Mouse (Mus musculus) CH12.LX (cell line): ENCODE measurements around the gene Tnfrsf19. TPM values are rescaled to one million over a fixed set of nuclear protein-coding genes. Genes with fewer than 3 reads are reported as not detected.

Experiments used
- DNase-seq: peaks from one replicate; pipeline ENCODE4 v3.0.0-alpha.2; 2013; ENCODE audit errors: extremely low read depth
- H3K27ac ChIP-seq: 2 replicates; pipeline ENCODE4 v1.5.1; 2012; ENCODE audit warnings: low read depth, mild to moderate bottlenecking, control low read depth, moderate library complexity; ENCODE audit not compliant: insufficient read depth
- H3K27me3 ChIP-seq: replicated peaks from 2 replicates; pipeline ENCODE3; 2012; ENCODE audit warnings: inconsistent platforms
- H3K36me3 ChIP-seq, 2 experiments: replicated peaks in 1 of 2; 2 replicates each; pipeline versions ENCODE3 to v1.6.1; 2012; ENCODE audit warnings: inconsistent platforms in 1 of 2, low read length in 1 of 2, mild to moderate bottlenecking in 1 of 2, mixed read lengths in 1 of 2, moderate library complexity in 1 of 2; ENCODE audit not compliant: control insufficient read depth in 1 of 2, insufficient read depth in 1 of 2
- H3K4me1 ChIP-seq, 2 experiments: 2 replicates each; pipeline ENCODE4 v1.6.1; 2012; ENCODE audit warnings: inconsistent platforms in 1 of 2, moderate library complexity in 1 of 2; ENCODE audit not compliant: insufficient read depth in 2 of 2, control insufficient read depth in 1 of 2
- H3K4me2 ChIP-seq: 2 replicates; pipeline ENCODE4 v1.6.1; 2012; ENCODE audit warnings: low read depth, mild to moderate bottlenecking, control low read depth; ENCODE audit not compliant: poor library complexity, insufficient read depth, severe bottlenecking
- H3K4me3 ChIP-seq, 3 experiments: fragments of 150-350 bp in 1 of 3; sonication (generic) in 1 of 3; replicated peaks in 1 of 3; 2 replicates each; pipeline versions ENCODE3 to v1.5.1; 2011 to 2012; ENCODE audit warnings: low read depth in 2 of 3, low read length in 2 of 3, mild to moderate bottlenecking in 2 of 3, moderate library complexity in 2 of 3, control low read depth in 1 of 3, improper control_type of control experiment in 1 of 3, inconsistent platforms in 1 of 3, mixed read lengths in 1 of 3; ENCODE audit not compliant: poor library complexity in 1 of 3
- H3K79me2 ChIP-seq: replicated peaks from 2 replicates; pipeline ENCODE4 v1.6.1; 2012; ENCODE audit warnings: mild to moderate bottlenecking, moderate library complexity; ENCODE audit not compliant: control insufficient read depth, poor library complexity, insufficient read depth, severe bottlenecking; ENCODE audit errors: extremely low read depth
- H3K9ac ChIP-seq: 2 replicates; pipeline ENCODE4 v1.6.1; 2012; ENCODE audit warnings: low read depth, mild to moderate bottlenecking, control low read depth, moderate library complexity; ENCODE audit not compliant: insufficient read depth
- H3K9me3 ChIP-seq: replicated peaks from 2 replicates; pipeline ENCODE3; 2012; ENCODE audit warnings: low read length, inconsistent platforms, mixed read lengths
- CTCF ChIP-seq, 2 experiments: IDR thresholded peaks in 1 of 2; conservative IDR thresholded peaks in 1 of 2; 2 replicates each; pipeline ENCODE4 v1.5.1; 2011 to 2012; ENCODE audit warnings: low read depth in 2 of 2, low read length in 2 of 2, improper control_type of control experiment in 1 of 2, inconsistent platforms in 1 of 2, mild to moderate bottlenecking in 1 of 2, moderate library complexity in 1 of 2
- ELF1 ChIP-seq: IDR thresholded peaks from 2 replicates; pipeline ENCODE4 v1.6.1; 2014; ENCODE audit warnings: low read depth, mild to moderate bottlenecking, inconsistent platforms, low read length, improper control_type of control experiment
- EP300 ChIP-seq: IDR thresholded peaks from 2 replicates; pipeline ENCODE4 v1.6.1; 2011; ENCODE audit warnings: low read length, improper control_type of control experiment
- GABPA ChIP-seq: IDR thresholded peaks from 2 replicates; pipeline ENCODE4 v1.6.1; 2012; ENCODE audit warnings: low read depth, low read length, improper control_type of control experiment, inconsistent platforms; ENCODE audit not compliant: insufficient replicate concordance
- HCFC1 ChIP-seq: IDR thresholded peaks from 2 replicates; pipeline ENCODE4 v1.6.1; 2012; ENCODE audit warnings: low read depth, mild to moderate bottlenecking, inconsistent platforms, low read length, improper control_type of control experiment
- IRF4 ChIP-seq: IDR thresholded peaks from 2 replicates; pipeline ENCODE4 v1.6.1; 2014; ENCODE audit warnings: low read depth, mild to moderate bottlenecking, inconsistent platforms, low read length, improper control_type of control experiment
- JUN ChIP-seq: IDR thresholded peaks from 2 replicates; pipeline ENCODE4 v1.6.1; 2011; ENCODE audit warnings: low read depth, mild to moderate bottlenecking, low read length, improper control_type of control experiment, moderate library complexity; ENCODE audit not compliant: insufficient read depth
- JUND ChIP-seq: conservative IDR thresholded peaks from 2 replicates; pipeline ENCODE4 v1.6.1; 2011; ENCODE audit warnings: low read depth, low read length, improper control_type of control experiment
- MAFK ChIP-seq: IDR thresholded peaks from 2 replicates; pipeline ENCODE4 v1.6.1; 2011; ENCODE audit warnings: low read length, improper control_type of control experiment; ENCODE audit not compliant: insufficient replicate concordance
- MYC ChIP-seq: IDR thresholded peaks from 2 replicates; pipeline ENCODE4 v1.6.1; 2011; ENCODE audit warnings: low read depth, mild to moderate bottlenecking, improper control_type of control experiment, low read length
- NRF1 ChIP-seq: IDR thresholded peaks from 2 replicates; pipeline ENCODE4 v1.6.1; 2014; ENCODE audit warnings: low read depth, mild to moderate bottlenecking, inconsistent platforms, low read length, improper control_type of control experiment, moderate library complexity
- POLR2AphosphoS2 ChIP-seq: IDR thresholded peaks from 2 replicates; pipeline ENCODE4 v1.6.1; 2011; ENCODE audit warnings: low read depth, low read length, improper control_type of control experiment
- RAD21 ChIP-seq: IDR thresholded peaks from 2 replicates; pipeline ENCODE4 v1.6.1; 2011; ENCODE audit warnings: low read depth, mild to moderate bottlenecking, low read length, improper control_type of control experiment, moderate library complexity
- RCOR1 ChIP-seq: conservative IDR thresholded peaks from 2 replicates; pipeline ENCODE4 v1.6.1; 2012; ENCODE audit warnings: low read depth, mild to moderate bottlenecking, inconsistent platforms, low read length, improper control_type of control experiment
- TCF12 ChIP-seq: IDR thresholded peaks from 2 replicates; pipeline ENCODE4 v1.6.1; 2014; ENCODE audit warnings: low read depth, mild to moderate bottlenecking, inconsistent platforms, low read length, improper control_type of control experiment
- UBTF ChIP-seq: IDR thresholded peaks from 2 replicates; pipeline ENCODE4 v1.6.1; 2012; ENCODE audit warnings: low read depth, mild to moderate bottlenecking, inconsistent platforms, low read length, improper control_type of control experiment, moderate library complexity
- USF1 ChIP-seq: IDR thresholded peaks from 2 replicates; pipeline ENCODE4 v1.6.1; 2014; ENCODE audit warnings: low read depth, mild to moderate bottlenecking, inconsistent platforms, low read length, improper control_type of control experiment
- ZC3H11A ChIP-seq: IDR thresholded peaks from 2 replicates; pipeline ENCODE4 v1.6.1; 2012; ENCODE audit warnings: low read depth, mild to moderate bottlenecking, inconsistent platforms, low read length, improper control_type of control experiment
- dilution Hi-C: fragments of 300-500 bp; cut with MboI; formaldehyde crosslinking; loops from 2 replicates; pipeline ENCODE4 v1.14.3; 2020; ENCODE audit warnings: low sequenced_read_pairs; ENCODE audit not compliant: extremely low pct_unique_long_range_greater_than_20kb, extremely low pct_ligation_motif_present
- in situ Hi-C: fragments of 300-500 bp; cut with MboI; formaldehyde crosslinking; loops from 3 replicates; pipeline ENCODE4 v1.14.3; 2019; ENCODE audit warnings: low sequenced_read_pairs, low pct_ligation_motif_present, low pct_unique_long_range_greater_than_20kb, mixed read lengths
- polyA plus RNA-seq: library from polyadenylated mRNA; unstranded; fragments of >175 nt; gene quantifications from 2 replicates; pipeline ENCODE4 v1.2.1, GENCODE M21; 2012; ENCODE audit warnings: low read depth; ENCODE audit not compliant: insufficient read length
- total RNA-seq, 2 experiments: library from RNA; depleted of rRNA; stranded (reverse); fragments of 300-350 nt in 1 of 2; fragments of >200 nt in 1 of 2; gene quantifications; 2 replicates each; pipeline ENCODE4 v1.2.3; 2012 to 2014

The Tnfrsf19 gene
- total and polyA plus RNA-seq, 3 experiments: 4.4 to 6.5 (median 4.6) TPM

DNA sequence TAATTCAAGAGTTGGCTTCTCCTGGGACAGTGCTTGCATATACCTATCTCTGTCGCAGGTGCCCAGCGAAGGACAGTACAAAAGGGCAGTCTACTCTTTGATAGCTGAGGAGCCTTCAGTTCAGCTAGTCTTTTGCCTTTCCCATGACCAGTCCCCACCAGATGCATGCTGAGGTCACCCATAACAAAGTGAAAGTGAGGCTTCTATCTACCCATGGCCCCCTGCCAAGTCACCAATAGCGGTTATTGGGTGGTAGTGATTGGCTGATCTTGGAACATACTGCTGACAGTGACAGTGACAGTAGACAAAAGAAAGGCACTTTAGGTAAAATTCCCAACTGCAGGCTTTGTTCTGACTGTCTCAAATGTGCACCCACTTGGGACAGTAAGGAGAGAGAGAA is 53.2 kb downstream of the Tnfrsf19 start:
- H3K27ac ChIP-seq: no peak overlapping the region
- in situ Hi-C loops: no loop called here

DNA sequence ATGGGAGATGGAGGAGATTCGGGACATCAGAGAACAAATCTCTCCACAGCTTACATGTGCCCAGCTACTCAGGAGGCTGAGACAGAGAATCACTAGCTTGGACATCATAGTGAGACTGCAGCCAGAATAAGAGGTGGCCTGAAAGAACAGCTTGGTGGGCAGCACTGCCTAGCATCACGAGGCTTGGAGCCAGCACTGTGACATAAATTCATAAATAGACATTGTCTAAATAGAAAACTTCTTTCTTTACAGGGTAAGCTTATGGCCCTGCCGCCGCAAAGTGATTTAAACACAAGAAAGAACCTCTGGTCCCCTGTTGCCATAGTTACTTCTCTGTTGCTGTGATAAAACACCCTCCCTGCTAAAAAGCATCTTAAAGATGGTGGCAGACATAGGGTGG is 54.1 kb downstream of the Tnfrsf19 start:
- in situ Hi-C loops: no loop called here
- H3K36me3 ChIP-seq: no peaks in the 10 kb centered on the region
- H3K9me3 ChIP-seq: no peaks in the 10 kb centered on the region
- DNase-seq: no peak
- dilution Hi-C loops: no loop called here
- no peak overlapping the region for H3K27ac ChIP-seq
- H3K79me2 ChIP-seq: no peaks in the 10 kb centered on the region
- no peak overlapping the region for H3K4me3 ChIP-seq
- H3K9ac ChIP-seq: no peak overlapping the region
- no peaks in the 10 kb centered on the region for H3K27me3 ChIP-seq
- peaks cover 9 to 29% of the 10 kb centered on the region in 2 experiments; a peak in 3 of 4 replicates for H3K4me1 ChIP-seq
- TF ChIP-seq JUND (no peak), MYC (no peak), RAD21 (no peak), UBTF (no peak)
- TF ChIP-seq, all 38 proteins: peak for 0
- no peak overlapping the region for H3K4me2 ChIP-seq

More for the DNA sequence above, 53.2 kb downstream of the Tnfrsf19 start:
- Histone ChIP-seq H3K4me3 (no peak overlapping the region), H3K9me3 (no peaks in the 10 kb centered on the region), H3K4me2 (no peak overlapping the region), H3K79me2 (no peaks in the 10 kb centered on the region), H3K36me3 (no peaks in the 10 kb centered on the region)
- dilution Hi-C loops: no loop called here
- TF ChIP-seq TCF12: no peak
- TF ChIP-seq NRF1: no peak
- TF ChIP-seq ELF1: no peak
- TF ChIP-seq GABPA: no peak
- TF ChIP-seq POLR2AphosphoS2: no peak
- no peak for TF ChIP-seq EP300
- no peak for TF ChIP-seq ZC3H11A
- TF ChIP-seq CTCF (conservative IDR thresholded peaks at IDR 0.05 in 1 of 2, IDR thresholded peaks at IDR 0.05 in 1 of 2; ENCODE audit: low read depth in 2 of 2, low read length in 2 of 2): no peak
- no peak for TF ChIP-seq HCFC1
- no peak for TF ChIP-seq USF1
- no peak for TF ChIP-seq RCOR1
- no peak for TF ChIP-seq IRF4
- TF ChIP-seq RAD21: no peak
- TF ChIP-seq MAFK: no peak
- no peak for TF ChIP-seq JUN
- no peak for TF ChIP-seq MYC
- TF ChIP-seq, all 38 proteins: peak for 0
- no peak overlapping the region for H3K9ac ChIP-seq
- H3K27me3 ChIP-seq: no peaks in the 10 kb centered on the region
- peaks cover 5 to 20% of the 10 kb centered on the region in 2 experiments; a peak in 2 of 4 replicates for H3K4me1 ChIP-seq
- DNase-seq: no peak
